Mouse (Mus musculus) adipocyte (in vitro differentiated cells): ENCODE results near the gene Cts6.
"Not testable (repeated sequence)": the region's sequence is repeated elsewhere in the genome, so short reads cannot be mapped to it uniquely, and the experiment has no call there.

Experiments used
- DNase-seq: peaks from one replicate; pipeline ENCODE4 v3.0.0-alpha.2; 2016; ENCODE audit warnings: low spot score

The Cts6 gene

GRCm38 (mm10) chr13:61203310-61203709 is at the start of gene Cts6:
Cts6 (minus strand) TSS chr13:61203410.
- no peak for DNase-seq

GRCm38 (mm10) chr13:61241076-61241947 is 38.1 kb upstream of the Cts6 start:
- peak; percentile 74 for DNase-seq

GRCm38 (mm10) chr13:61185151-61185933 is 17.9 kb downstream of the Cts6 start:
- not testable (repeated sequence) for DNase-seq

DNA sequence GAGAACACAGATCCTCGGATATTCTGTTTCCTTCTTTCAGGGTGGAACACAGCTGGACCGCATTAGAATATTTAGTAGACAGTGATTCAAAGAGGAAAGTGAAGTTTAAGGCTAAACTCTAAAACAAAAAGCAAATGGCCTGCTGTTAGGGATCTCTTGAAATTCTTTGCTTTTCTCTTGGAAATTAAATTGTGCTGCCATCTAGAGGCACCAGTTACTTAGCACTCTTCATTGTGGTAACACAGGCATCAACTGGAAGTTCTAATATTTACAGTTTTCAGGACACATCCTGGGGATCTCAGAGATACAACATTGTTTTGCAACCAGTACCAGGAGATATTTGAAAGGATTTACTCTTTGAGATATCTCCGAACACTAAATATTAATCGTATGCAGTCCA is 38.6 kb downstream of the Cts6 start:
- no peak for DNase-seq

DNA sequence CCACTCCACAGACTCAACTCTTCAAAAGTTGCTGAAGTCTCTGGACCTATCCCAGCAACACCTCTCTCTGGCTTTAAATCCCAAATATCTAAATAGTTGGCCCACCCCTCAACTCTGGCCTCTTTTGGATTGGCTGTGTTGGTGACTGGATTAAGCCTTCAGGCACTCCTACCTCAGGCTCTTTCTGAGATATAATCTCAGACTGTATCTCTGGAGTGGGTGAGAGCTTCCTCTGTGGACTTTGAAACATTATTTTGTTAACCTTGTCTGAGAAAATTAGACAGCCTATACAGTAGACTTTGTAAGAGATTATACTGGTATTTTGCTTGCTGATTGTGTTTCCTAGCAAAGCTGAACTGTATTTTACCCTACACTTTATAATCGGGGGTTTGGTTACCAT is 39.1 kb downstream of the Cts6 start, which contains the start of gene Ctsr:
Ctsr (minus strand) TSS at position 101 of the 400 bp plus-strand sequence.
- DNase-seq: no peak
